Comparison of ENCODE assay signal across 8 mouse cellular contexts in genomic region chr13:58359304-58359653, GRCm38 (mm10). TPM values are rescaled to one million over a fixed set of nuclear protein-coding genes. Genes with fewer than 3 reads are reported as not detected.
DNase-seq lines count a peak whose midpoint lies in the region; ATAC-seq and TF ChIP-seq lines count a peak whose summit lies in the region.

No protein-coding gene starts in this region.

- H3K36me3 ChIP-seq in E14TG2a.4 (ENCODE audit: insufficient read depth, low read length), result no peaks in the 10 kb centered on the region
- no peaks in the 10 kb centered on the region for H3K36me3 ChIP-seq in forebrain, embryonic 14.5 days (ENCODE audit: control insufficient read depth, insufficient read depth, low read length)
- H3K36me3 ChIP-seq in liver, embryonic 15.5 days (replicated peaks), result no peaks in the 10 kb centered on the region

- peaks cover 17% of the 10 kb centered on the region for H3K27me3 ChIP-seq in E14TG2a.4 (ENCODE audit: insufficient read depth, low read length)
- no peaks in the 10 kb centered on the region for H3K27me3 ChIP-seq in forebrain, embryonic 14.5 days (replicated peaks; ENCODE audit: control insufficient read depth, insufficient read depth, low read length)
- peaks cover 24% of the 10 kb centered on the region for H3K27me3 ChIP-seq in liver, embryonic 15.5 days

- no peak for DNase-seq in gastrocnemius, adult 2 months
- DNase-seq in gastrocnemius, postnatal 14 days, result no peak
- no peak for DNase-seq in forebrain, embryonic 14.5 days (ENCODE audit: low spot score)
- DNase-seq in urinary bladder, adult 18-20 months (ENCODE audit: low spot score in 2 of 2), result no peak
- no peak for DNase-seq in left cerebral cortex, adult 9 months (ENCODE audit: low spot score in 2 of 2)
- DNase-seq in urinary bladder, postnatal 36 days (ENCODE audit: low spot score in 2 of 2), result no peak

- ATAC-seq in forebrain, embryonic 14.5 days, result peak; percentile 78; the same call in 1 of the 2 replicates
- ATAC-seq in liver, embryonic 15.5 days (ENCODE audit: insufficient read depth), result peak; percentile 56

- peak overlapping the region; percentile 87 for H3K4me2 ChIP-seq in forebrain, embryonic 14.5 days (ENCODE audit: low read length)
- peak overlapping the region; percentile 97 for H3K4me2 ChIP-seq in liver, embryonic 15.5 days

- TF ChIP-seq CTCF in gastrocnemius, adult 2 months (IDR thresholded peaks at IDR 0.05), result no peak
- TF ChIP-seq CTCF in E14TG2a.4 (conservative IDR thresholded peaks at IDR 0.05; ENCODE audit: low read length), result no peak

- 2% methylated on average over 7 of the region's 7 CpGs for WGBS in forebrain, embryonic 14.5 days
- WGBS in liver, embryonic 15.5 days (ENCODE audit: insufficient replicate concordance), result 6% methylated on average over 7 of the region's 7 CpGs

- H3K27ac ChIP-seq in gastrocnemius, adult 2 months, result peak overlapping the region; percentile 76; the same call in 1 of the 2 replicates
- no peak overlapping the region for H3K27ac ChIP-seq in forebrain, embryonic 14.5 days (ENCODE audit: low read depth, low read length)
- H3K27ac ChIP-seq in liver, embryonic 15.5 days (replicated peaks), result peak overlapping the region; percentile 39

- H3K4me1 ChIP-seq in E14TG2a.4 (replicated peaks; ENCODE audit: low read depth, low read length), result peaks cover 9% of the 10 kb centered on the region; the same call in 1 of the 2 replicates
- no peaks in the 10 kb centered on the region for H3K4me1 ChIP-seq in forebrain, embryonic 14.5 days (ENCODE audit: control insufficient read depth, insufficient read depth, low read length)
- H3K4me1 ChIP-seq in liver, embryonic 15.5 days (replicated peaks), result peaks cover 11% of the 10 kb centered on the region

- peak overlapping the region; percentile 78 for H3K4me3 ChIP-seq in gastrocnemius, adult 2 months
- peak overlapping the region; percentile 60 for H3K4me3 ChIP-seq in E14TG2a.4 (replicated peaks; ENCODE audit: low read length)
- peak overlapping the region; percentile 65 for H3K4me3 ChIP-seq in forebrain, embryonic 14.5 days (ENCODE audit: low read depth, low read length)
- peak overlapping the region; percentile 64 for H3K4me3 ChIP-seq in liver, embryonic 15.5 days (replicated peaks)

- H3K9me3 ChIP-seq in E14TG2a.4 (ENCODE audit: low read length), result no peaks in the 10 kb centered on the region
- no peaks in the 10 kb centered on the region for H3K9me3 ChIP-seq in forebrain, embryonic 14.5 days (replicated peaks; ENCODE audit: control insufficient read depth, low read length)
- H3K9me3 ChIP-seq in liver, embryonic 15.5 days (replicated peaks), result no peaks in the 10 kb centered on the region

- intact Hi-C loops in gastrocnemius, adult 2 months (cut with DNase I), result no loop called here
- intact Hi-C loops in gastrocnemius, postnatal 14 days (cut with DNase I; ENCODE audit: low total_unique reads), result no loop called here

- H3K9ac ChIP-seq in forebrain, embryonic 14.5 days (ENCODE audit: low read length), result peak overlapping the region; percentile 71; the same call in 1 of the 2 replicates
- peak overlapping the region; percentile 43; the same call in 1 of the 2 replicates for H3K9ac ChIP-seq in liver, embryonic 15.5 days

RNA-seq across cellular contexts. Expression of gene Kif27, which starts 0.4 kb away (rescaled TPM):
- under 1 TPM in 1 of 2 experiments, not detected in 1; 0.08 TPM for total RNA-seq in gastrocnemius, adult 2 months (2021)
- total RNA-seq in gastrocnemius, postnatal 14 days (2021), result under 1 TPM; 0.07 to 0.33 TPM
- 1.2 and 1.3 TPM in 2 replicates for polyA plus RNA-seq in forebrain, embryonic 14.5 days (2014; fragmentation: Nextera tagmentation; extraction: Ambion mirVana)
- 0.12 and 0.14 TPM in 2 replicates for polyA plus RNA-seq in liver, embryonic 15.5 days (2015; fragmentation: Nextera tagmentation; extraction: Ambion mirVana)

RNA-seq across cellular contexts. Expression of gene 2210016F16Rik, which starts 25.7 kb away (rescaled TPM):
- 1 to 10 TPM; 5.2 to 7.6 TPM for total RNA-seq in gastrocnemius, adult 2 months (2021)
- 10 to 100 TPM; 10.1 to 10.5 TPM for total RNA-seq in gastrocnemius, postnatal 14 days (2021)
- polyA plus RNA-seq in forebrain, embryonic 14.5 days (2014; fragmentation: Nextera tagmentation; extraction: Ambion mirVana), result 24.0 and 28.9 TPM in 2 replicates
- 17.5 and 18.5 TPM in 2 replicates for polyA plus RNA-seq in liver, embryonic 15.5 days (2015; fragmentation: Nextera tagmentation; extraction: Ambion mirVana)

RNA-seq across cellular contexts. Expression of gene Rmi1, which starts 42.8 kb away (rescaled TPM):
- 1 to 10 TPM; 6.2 to 7.6 TPM for total RNA-seq in gastrocnemius, adult 2 months (2021)
- 1 to 10 TPM; 5.1 to 5.4 TPM for total RNA-seq in gastrocnemius, postnatal 14 days (2021)
- 23.8 and 24.6 TPM in 2 replicates for polyA plus RNA-seq in forebrain, embryonic 14.5 days (2014; fragmentation: Nextera tagmentation; extraction: Ambion mirVana)
- 12.4 and 14.0 TPM in 2 replicates for polyA plus RNA-seq in liver, embryonic 15.5 days (2015; fragmentation: Nextera tagmentation; extraction: Ambion mirVana)

RNA-seq across cellular contexts. Expression of gene Hnrnpk, which starts 43.9 kb away (rescaled TPM):
- total RNA-seq in gastrocnemius, adult 2 months (2021), result 100 to 1,000 TPM; 239 to 294 TPM
- total RNA-seq in gastrocnemius, postnatal 14 days (2021), result 100 to 1,000 TPM; 334 to 386 TPM
- polyA plus RNA-seq in forebrain, embryonic 14.5 days (2014; fragmentation: Nextera tagmentation; extraction: Ambion mirVana), result 1,944 and 2,007 TPM in 2 replicates
- 498 and 561 TPM in 2 replicates for polyA plus RNA-seq in liver, embryonic 15.5 days (2015; fragmentation: Nextera tagmentation; extraction: Ambion mirVana)
